Mouse (Mus musculus) heart, adult 8-10 months (tissue): ENCODE results near the gene Wsb2. TPM values are rescaled to one million over a fixed set of nuclear protein-coding genes. Genes with fewer than 3 reads are reported as not detected.
A peak's percentile ranks its signal among the peaks of the same experiment; 100 is the strongest.
"Not testable (repeated sequence)": the region's sequence is repeated elsewhere in the genome, so short reads cannot be mapped to it uniquely, and the experiment has no call there.

Source experiments
- DNase-seq: peaks from one replicate; pipeline ENCODE4 v3.0.0; 2022; ENCODE audit warnings: low spot score
- total RNA-seq, 4 experiments: library from RNA; stranded (reverse); gene quantifications; 2 replicates each; pipeline ENCODE4 v1.2.4; 2022

Gene Wsb2
- total RNA-seq, 4 experiments from 2014 or later, result 87.1 to 122 (median 111) TPM

DNA sequence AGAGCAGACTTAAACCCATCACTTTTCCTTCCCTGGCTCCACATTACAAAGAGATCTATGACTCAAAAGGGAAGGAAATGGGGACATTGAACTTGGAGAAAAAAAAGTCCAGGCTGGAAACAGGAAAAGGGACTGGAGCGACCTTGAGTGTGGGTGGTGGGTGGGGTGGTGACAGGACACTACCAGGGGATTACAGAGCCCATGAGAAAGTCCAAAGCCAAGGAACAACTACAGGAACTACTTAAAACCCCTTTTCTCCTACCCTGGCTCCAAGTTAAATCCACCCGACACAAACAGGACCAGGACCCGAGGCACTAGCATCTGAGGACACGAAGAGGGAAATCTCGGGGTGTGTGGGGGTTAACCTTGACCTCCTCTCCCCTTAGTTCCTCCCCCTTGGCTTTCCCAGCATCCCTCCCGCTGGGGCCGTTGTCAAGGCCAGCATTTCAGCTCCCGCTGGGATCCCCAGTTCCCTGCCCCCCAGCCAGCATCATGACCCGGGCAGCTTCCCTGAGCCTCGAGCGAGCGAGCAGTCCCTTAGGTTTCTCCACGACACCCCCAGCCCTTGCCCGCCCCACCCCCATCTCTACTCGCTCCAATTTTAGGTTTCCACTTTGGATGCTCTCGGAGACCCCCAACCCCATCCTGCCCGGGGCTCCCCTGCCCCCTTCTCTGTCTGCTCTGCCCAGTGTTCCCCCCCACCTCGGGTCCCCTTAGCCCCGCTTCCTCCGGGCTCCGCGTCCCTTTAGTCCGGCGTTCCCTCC is 557 bp upstream of the Wsb2 start:
- DNase-seq, result peak; percentile 71

DNA sequence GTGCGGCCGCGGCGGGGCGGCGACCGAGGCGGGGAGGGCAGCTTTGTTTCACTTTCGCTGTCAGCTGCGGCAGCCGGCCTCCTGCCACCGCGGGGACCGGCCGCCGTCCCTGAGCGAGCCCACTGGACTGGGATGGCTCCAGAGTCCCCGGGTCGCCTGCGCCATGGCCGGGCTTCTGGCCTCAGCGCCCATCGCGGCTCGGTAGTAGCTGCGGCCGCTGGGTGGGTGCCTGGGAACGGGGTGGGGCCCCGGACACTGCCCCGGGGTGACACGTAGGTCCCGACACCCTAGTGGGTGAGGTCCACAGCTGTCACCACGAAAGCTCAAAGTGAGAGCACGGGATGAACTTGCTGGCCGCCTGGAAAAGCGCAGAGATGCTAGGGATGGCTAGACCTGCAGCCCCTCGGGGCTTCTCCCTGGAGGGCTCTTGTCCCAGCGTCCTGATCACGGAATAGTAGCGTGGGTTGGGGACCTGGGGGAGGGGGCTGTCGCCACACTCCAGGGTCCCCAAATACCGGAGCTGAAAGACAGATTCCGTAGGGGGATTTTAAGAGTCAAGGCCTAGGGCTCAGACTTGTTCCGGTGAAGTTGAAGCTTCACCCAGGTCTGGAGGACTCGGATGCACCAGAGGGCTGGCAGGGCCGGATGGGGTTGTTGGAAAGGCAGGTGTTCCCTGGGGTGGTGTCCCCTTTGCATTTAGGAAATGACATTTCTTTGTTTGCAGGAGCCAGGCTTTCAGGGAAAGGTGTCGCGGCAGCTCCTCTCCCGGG is 559 bp downstream of the Wsb2 start:
- DNase-seq, result peak; percentile 49

- DNase-seq, result no peak
Measured at GRCm38 (mm10) chr5:117358248-117358630, 1.1 kb downstream of the Wsb2 start.

GRCm38 (mm10) chr5:117358725-117359124 is 1.6 kb downstream of the Wsb2 start:
- peak; percentile 41 for DNase-seq

GRCm38 (mm10) chr5:117359497-117360227 is 2.6 kb downstream of the Wsb2 start:
- peak; percentile 20 for DNase-seq

- DNase-seq, result no peak
Measured at GRCm38 (mm10) chr5:117360228-117360515, 3.1 kb downstream of the Wsb2 start.

- DNase-seq, result no peak
Measured at GRCm38 (mm10) chr5:117360631-117361541, 3.8 kb downstream of the Wsb2 start.

DNA sequence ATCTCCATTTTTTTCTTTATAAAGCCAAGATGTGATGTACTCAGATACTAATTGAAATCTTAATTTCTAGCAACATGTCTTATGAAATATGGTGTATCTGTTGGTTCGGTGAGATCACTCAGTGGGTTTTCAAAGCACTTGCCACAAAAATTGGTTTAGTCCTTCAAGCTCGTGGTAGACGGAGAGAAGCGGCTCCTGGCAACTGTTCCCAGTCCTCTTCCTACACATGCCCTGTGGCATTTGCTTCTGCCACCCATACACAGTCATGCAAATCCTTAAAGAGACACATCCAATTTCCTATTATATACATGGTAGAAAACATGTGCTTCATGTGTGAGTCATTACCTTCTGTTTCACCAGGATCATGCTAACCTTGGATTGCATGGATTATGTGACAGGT is 4.5 kb downstream of the Wsb2 start:
- DNase-seq, result no peak

DNA sequence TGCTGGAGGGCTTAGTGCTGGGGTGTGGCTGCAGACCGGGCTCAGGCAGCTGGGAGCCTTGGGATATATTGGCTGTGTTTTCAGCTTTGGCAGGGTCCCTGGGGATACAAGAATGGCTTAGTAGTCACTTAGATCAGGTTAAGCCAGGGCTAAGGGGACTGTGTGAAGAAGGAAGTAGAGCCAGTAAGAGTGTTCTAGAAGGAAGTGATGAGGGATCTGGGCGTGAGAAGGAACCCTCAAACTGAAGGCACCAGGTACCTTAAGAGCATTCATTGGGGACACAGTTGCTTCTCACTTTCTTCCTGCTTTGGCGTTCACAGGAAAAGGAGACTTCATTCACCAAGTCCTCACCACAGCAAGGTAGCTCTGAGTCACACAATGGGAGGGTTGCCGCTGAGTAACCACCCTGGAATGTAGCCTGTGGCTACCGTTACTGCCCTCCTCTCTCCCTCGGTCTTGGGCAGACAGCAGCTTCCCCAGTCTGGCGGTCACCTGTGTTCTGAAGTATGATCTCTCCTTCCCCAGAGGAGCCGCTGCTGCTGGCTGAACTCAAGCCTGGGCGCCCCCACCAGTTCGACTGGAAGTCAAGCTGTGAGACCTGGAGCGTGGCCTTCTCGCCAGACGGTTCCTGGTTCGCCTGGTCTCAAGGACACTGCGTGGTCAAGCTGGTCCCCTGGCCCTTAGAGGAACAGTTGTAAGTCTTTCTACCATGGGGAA is 6.1 kb downstream of the Wsb2 start:
- DNase-seq, result no peak

DNA sequence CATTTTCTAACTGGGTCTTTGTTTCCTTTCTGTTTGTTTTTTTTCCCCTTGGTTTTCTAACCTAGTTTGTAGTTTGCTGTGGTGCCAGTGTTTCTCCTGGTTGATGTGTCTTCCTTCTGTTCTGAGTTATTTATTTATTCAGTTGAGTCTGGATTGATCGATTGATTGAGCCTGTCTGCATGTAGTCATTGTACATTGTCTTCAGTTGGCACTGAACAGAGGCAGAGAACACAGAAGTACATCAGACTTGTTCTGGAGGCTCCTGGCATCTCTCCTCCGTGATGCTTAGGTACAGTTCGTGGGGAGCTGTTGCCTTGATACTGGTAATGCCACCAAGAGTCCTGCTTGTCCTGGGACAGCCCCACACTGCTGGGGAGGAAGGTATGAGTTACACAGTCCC is 7.7 kb downstream of the Wsb2 start:
- DNase-seq, result no peak

GRCm38 (mm10) chr5:117365904-117366561 is 8.9 kb downstream of the Wsb2 start:
- no peak for DNase-seq

DNA sequence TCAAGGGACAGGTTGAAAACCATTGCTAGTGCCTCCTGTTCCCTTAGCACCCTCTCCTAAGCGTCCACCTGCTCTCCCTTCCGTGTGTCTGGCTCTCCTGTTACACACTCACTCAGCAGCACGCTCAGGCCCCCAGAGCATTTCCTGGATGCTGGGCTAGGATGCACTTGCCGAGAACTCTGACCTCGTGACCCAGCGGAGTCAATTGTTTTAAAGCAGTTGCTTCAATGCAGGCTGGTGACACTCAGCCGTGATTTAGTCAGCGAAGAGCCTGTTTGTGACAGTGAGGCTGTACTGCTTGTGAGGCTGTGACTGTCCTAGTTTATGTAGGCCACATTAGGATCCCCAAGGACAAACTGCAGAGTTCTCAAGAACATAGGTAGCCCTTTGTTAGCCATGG is 10.1 kb downstream of the Wsb2 start:
- no peak for DNase-seq

DNA sequence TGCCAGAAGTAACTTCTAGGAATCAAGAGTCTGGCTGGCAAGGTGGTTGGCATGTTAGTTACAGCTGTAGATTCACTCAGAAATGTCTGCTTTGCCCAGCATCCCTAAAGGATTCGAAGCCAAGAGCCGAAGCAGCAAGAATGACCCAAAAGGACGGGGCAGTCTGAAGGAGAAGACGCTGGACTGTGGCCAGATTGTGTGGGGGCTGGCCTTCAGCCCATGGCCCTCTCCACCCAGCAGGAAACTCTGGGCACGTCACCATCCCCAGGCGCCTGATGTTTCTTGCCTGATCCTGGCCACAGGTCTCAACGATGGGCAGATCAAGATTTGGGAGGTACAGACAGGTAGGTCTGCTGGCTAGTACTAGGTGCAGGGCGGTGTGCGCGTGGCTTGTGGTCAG is 13.5 kb downstream of the Wsb2 start:
- no peak for DNase-seq

GRCm38 (mm10) chr5:117373418-117373817 is 16.3 kb downstream of the Wsb2 start:
- DNase-seq, result no peak

DNA sequence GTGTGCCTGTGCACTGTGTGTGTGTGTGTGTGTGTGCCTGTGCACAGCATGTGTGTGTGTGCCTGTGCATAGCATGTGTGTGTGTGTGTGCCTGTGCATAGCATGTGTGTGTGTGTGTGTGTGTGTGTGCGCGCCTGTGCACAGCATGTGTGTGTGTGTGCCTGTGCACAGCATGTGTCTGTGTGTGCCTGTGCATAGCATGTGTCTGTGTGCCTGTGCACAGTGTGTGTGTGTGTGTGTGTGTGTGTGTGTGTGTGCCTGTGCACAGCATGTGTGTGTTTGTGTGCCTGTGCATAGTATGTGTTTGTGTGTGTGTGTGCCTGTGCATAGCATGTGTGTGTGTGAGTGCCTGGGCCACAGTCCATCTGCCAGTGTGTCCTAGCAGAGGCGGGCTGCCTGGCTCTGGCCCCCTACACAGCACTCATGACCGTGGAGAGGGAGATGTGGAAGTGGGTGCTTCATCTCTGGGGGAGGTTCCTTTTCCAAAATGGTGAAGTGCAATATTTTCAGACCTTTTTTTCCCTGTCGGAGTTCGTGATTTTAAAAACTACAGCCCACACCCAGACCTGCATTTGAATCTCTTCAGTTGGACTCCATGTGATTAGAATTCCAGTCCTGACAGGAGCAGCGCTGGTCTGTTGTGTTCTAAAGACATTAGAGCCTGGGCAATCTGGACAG is 17.4 kb downstream of the Wsb2 start:
- no peak for DNase-seq

GRCm38 (mm10) chr5:117376331-117376761 is 19.2 kb downstream of the Wsb2 start:
- DNase-seq, result no peak

- DNase-seq, result not testable (repeated sequence)
Measured at GRCm38 (mm10) chr5:117377731-117378130, 20.6 kb downstream of the Wsb2 start.

- peak; percentile 24 for DNase-seq
Measured at GRCm38 (mm10) chr5:117380199-117380598, 23.1 kb downstream of the Wsb2 start.

DNA sequence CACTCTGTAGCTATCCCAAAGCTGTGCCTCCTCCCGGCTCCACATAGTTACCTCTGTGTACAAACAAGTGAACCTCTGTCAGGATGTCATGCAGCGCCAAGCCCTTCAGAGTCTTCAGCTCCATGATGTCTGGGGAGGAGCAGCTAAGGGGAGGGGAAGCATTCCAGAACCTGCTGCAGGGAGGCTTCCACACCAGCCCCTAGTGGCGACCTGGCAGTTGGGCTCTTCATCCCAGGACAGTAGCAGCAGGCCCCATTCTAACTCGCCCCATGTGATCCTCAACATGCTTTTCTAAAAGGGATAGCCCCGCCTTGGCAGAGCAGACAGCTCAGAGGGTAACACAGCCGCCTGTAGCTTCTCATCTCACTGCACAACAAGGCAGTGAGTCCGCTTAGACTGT is 24.7 kb downstream of the Wsb2 start:
- DNase-seq, result no peak

DNA sequence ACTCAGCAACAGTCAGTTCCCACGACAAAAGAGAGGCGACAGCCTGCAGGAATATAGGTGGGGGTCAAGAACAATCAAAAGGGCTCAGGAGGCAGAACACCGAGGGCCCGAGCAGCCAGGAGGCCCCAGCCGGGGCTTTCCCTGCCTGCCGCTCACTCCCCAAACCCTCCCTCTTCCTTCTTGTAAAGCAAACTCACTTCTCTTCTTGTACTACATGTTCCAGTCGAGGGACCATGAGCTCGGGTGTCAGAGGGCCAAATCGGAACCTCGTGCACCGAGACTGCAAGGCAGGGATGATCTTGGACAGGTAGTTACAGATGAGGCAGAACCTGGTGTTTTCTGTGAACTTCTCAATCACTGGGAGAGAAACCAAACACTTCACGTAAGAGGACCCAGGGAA is 26.1 kb downstream of the Wsb2 start:
- DNase-seq, result no peak
